ENCODE assay signal across 20 mouse cellular contexts in genomic region chr11:22874747-22875146, GRCm38 (mm10). TPM values are rescaled to one million over a fixed set of nuclear protein-coding genes. Genes with fewer than 3 reads are reported as not detected.
A peak's percentile ranks its signal among the peaks of the same experiment; 100 is the strongest.
DNase-seq lines count a peak whose midpoint lies in the region; ATAC-seq and TF ChIP-seq lines count a peak whose summit lies in the region.
"Had no signal": no experiment of that assay in that cellular context is flagged by ENCODE, and none has a peak within 500 bp of the region (broad histone marks: within the 10 kb centered on the region; RNA-seq: fewer than 3 reads in every experiment).

No protein-coding gene starts in this region.

- WGBS in hindbrain, embryonic 13.5 days = 52% methylated on average over 6 of the region's 6 CpGs
- WGBS in hindbrain, embryonic 10.5 days = 72% methylated on average over 6 of the region's 6 CpGs
- 52% methylated on average over 6 of the region's 6 CpGs for WGBS in hindbrain, embryonic 16.5 days
- 92% methylated on average over 6 of the region's 6 CpGs for WGBS in cerebellum, adult 2 months

- peak overlapping the region; percentile 79 for H3K27ac ChIP-seq in hindbrain, embryonic 13.5 days
- H3K27ac ChIP-seq in hindbrain, embryonic 10.5 days = no peak overlapping the region
- 0 out of 2 replicates have a peak overlapping the region, but pooled peaks have one; percentile 27 for H3K27ac ChIP-seq in testis, adult 2 months (ENCODE audit: control insufficient read depth, insufficient read depth, low read depth, low read length)
- no peak overlapping the region; the same call in 1 of the 2 replicates for H3K27ac ChIP-seq in hindbrain, embryonic 16.5 days (ENCODE audit: low read depth, low read length)
- no peak overlapping the region for H3K27ac ChIP-seq in cerebellum, adult 2 months (ENCODE audit: insufficient read depth, low read length)
- H3K27ac ChIP-seq: heart, embryonic 10.5 days; intestine, embryonic 15.5 days; kidney, embryonic 15.5 days had no signal

- no peak for TF ChIP-seq POLR2A in testis, adult 2 months (IDR thresholded peaks at IDR 0.05; ENCODE audit: control insufficient read depth, low read depth, low read length)
- no peak for TF ChIP-seq POLR2A in cerebellum, adult 2 months (IDR thresholded peaks at IDR 0.05; ENCODE audit: borderline replicate concordance, insufficient read depth, low read length)

- H3K4me3 ChIP-seq in hindbrain, embryonic 13.5 days = no peak overlapping the region
- no peak overlapping the region for H3K4me3 ChIP-seq in hindbrain, embryonic 10.5 days
- no peak overlapping the region for H3K4me3 ChIP-seq in testis, adult 2 months (ENCODE audit: control insufficient read depth, low read depth, low read length)
- H3K4me3 ChIP-seq in hindbrain, embryonic 16.5 days (ENCODE audit: low read length) = no peak overlapping the region
- no peak overlapping the region for H3K4me3 ChIP-seq in cerebellum, adult 2 months (replicated peaks; ENCODE audit: insufficient read depth, low read depth, low read length)
- H3K4me3 ChIP-seq: heart, embryonic 10.5 days; intestine, embryonic 15.5 days; kidney, embryonic 15.5 days had no signal

- H3K36me3 ChIP-seq in hindbrain, embryonic 13.5 days = no peaks in the 10 kb centered on the region
- no peaks in the 10 kb centered on the region for H3K36me3 ChIP-seq in hindbrain, embryonic 10.5 days
- H3K36me3 ChIP-seq in testis, adult 2 months (ENCODE audit: control insufficient read depth, insufficient read depth, low read length) = no peaks in the 10 kb centered on the region
- no peaks in the 10 kb centered on the region for H3K36me3 ChIP-seq in hindbrain, embryonic 16.5 days (ENCODE audit: control insufficient read depth, insufficient read depth, low read length)
- H3K36me3 ChIP-seq: heart, embryonic 10.5 days; intestine, embryonic 15.5 days; kidney, embryonic 15.5 days had no signal

- no peaks in the 10 kb centered on the region for H3K9me3 ChIP-seq in hindbrain, embryonic 13.5 days
- no peaks in the 10 kb centered on the region for H3K9me3 ChIP-seq in hindbrain, embryonic 10.5 days
- H3K9me3 ChIP-seq in hindbrain, embryonic 16.5 days (ENCODE audit: control insufficient read depth, low read length) = no peaks in the 10 kb centered on the region
- H3K9me3 ChIP-seq: heart, embryonic 10.5 days; intestine, embryonic 15.5 days; kidney, embryonic 15.5 days had no signal

- no peaks in the 10 kb centered on the region for H3K27me3 ChIP-seq in hindbrain, embryonic 13.5 days
- H3K27me3 ChIP-seq in hindbrain, embryonic 10.5 days (ENCODE audit: insufficient read depth, poor library complexity, severe bottlenecking) = no peaks in the 10 kb centered on the region
- H3K27me3 ChIP-seq in testis, adult 2 months (ENCODE audit: control insufficient read depth, insufficient read depth, low read length) = no peaks in the 10 kb centered on the region
- no peaks in the 10 kb centered on the region for H3K27me3 ChIP-seq in hindbrain, embryonic 16.5 days (replicated peaks; ENCODE audit: control insufficient read depth, insufficient read depth, low read length)
- peaks cover 1% of the 10 kb centered on the region; the same call in 1 of the 2 replicates for H3K27me3 ChIP-seq in cerebellum, adult 2 months (ENCODE audit: control insufficient read depth, insufficient read depth, low read length)
- H3K27me3 ChIP-seq: intestine, embryonic 15.5 days; kidney, embryonic 15.5 days had no signal

- no peak for TF ChIP-seq CTCF in testis, adult 2 months (IDR thresholded peaks at IDR 0.05; ENCODE audit: control insufficient read depth, insufficient read depth, insufficient replicate concordance, low read depth, low read length)
- TF ChIP-seq CTCF in cerebellum, adult 2 months (IDR thresholded peaks at IDR 0.05; ENCODE audit: borderline replicate concordance, insufficient read depth, low read depth, low read length) = no peak

- peak overlapping the region; percentile 46 for H3K9ac ChIP-seq in hindbrain, embryonic 13.5 days
- H3K9ac ChIP-seq in hindbrain, embryonic 16.5 days (ENCODE audit: low read depth, low read length) = no peak overlapping the region
- H3K9ac ChIP-seq: intestine, embryonic 15.5 days; kidney, embryonic 15.5 days had no signal

- DNase-seq in hindbrain, embryonic 10.5 days (ENCODE audit: low spot score) = no peak
- DNase-seq in testis, postnatal 14 days (ENCODE audit: low spot score) = no peak
- DNase-seq in urinary bladder, postnatal 36 days (ENCODE audit: low spot score in 2 of 2) = no peak
- no peak for DNase-seq in cerebellum, adult 2 months
- DNase-seq: adrenal gland, adult 2 months; cerebellum, adult 9-11 months; embryo, embryonic 11 days; gastrocnemius, postnatal 14 days; heart, postnatal 14 days; liver; lung, adult 2 months; lung, postnatal 4 days; right cerebral cortex, postnatal 25 days had no signal

- no peak overlapping the region for H3K4me2 ChIP-seq in hindbrain, embryonic 13.5 days
- no peak overlapping the region for H3K4me2 ChIP-seq in hindbrain, embryonic 16.5 days (ENCODE audit: low read length)
- H3K4me2 ChIP-seq: intestine, embryonic 15.5 days; kidney, embryonic 15.5 days had no signal

- H3K4me1 ChIP-seq in hindbrain, embryonic 13.5 days (replicated peaks) = peaks cover 25% of the 10 kb centered on the region
- H3K4me1 ChIP-seq in hindbrain, embryonic 10.5 days (replicated peaks) = 0 out of 2 replicates have a peak, but pooled peaks cover 6% of the 10 kb centered on the region
- H3K4me1 ChIP-seq in testis, adult 2 months (ENCODE audit: control insufficient read depth, insufficient read depth, low read length) = peaks cover 4% of the 10 kb centered on the region
- peaks cover 10% of the 10 kb centered on the region for H3K4me1 ChIP-seq in hindbrain, embryonic 16.5 days (ENCODE audit: control insufficient read depth, insufficient read depth, low read depth, low read length)
- H3K4me1 ChIP-seq in cerebellum, adult 2 months (ENCODE audit: control insufficient read depth, insufficient read depth, low read length) = peaks cover 8% of the 10 kb centered on the region
- H3K4me1 ChIP-seq: heart, embryonic 10.5 days had no signal

- peak; percentile 27; the same call in 1 of the 2 replicates for ATAC-seq in hindbrain, embryonic 13.5 days (ENCODE audit: low FRiP score)
- ATAC-seq in hindbrain, embryonic 16.5 days = 0 out of 2 replicates have a peak, but pooled peaks have one; percentile 21
- ATAC-seq: CD4-positive, CD25-positive, alpha-beta regulatory T cell, adult 4 months; intestine, embryonic 15.5 days had no signal

RNA-seq across cellular contexts. Expression of gene B3gnt2, which starts 14.0 kb away (rescaled TPM):
- 1.1 and 1.5 TPM in 2 replicates for polyA plus RNA-seq in hindbrain, embryonic 13.5 days (2015; fragmentation: Nextera tagmentation; extraction: Ambion mirVana)
- 1.2 and 2.1 TPM in 2 replicates for polyA plus RNA-seq in hindbrain, embryonic 10.5 days (2016; fragmentation: Nextera tagmentation; extraction: Ambion mirVana)
- 1.2 and 1.6 TPM in 2 replicates for polyA plus RNA-seq in testis, adult 2 months (2012; rRNA removed)
- 2.1 and 2.7 TPM in 2 replicates for polyA plus RNA-seq in hindbrain, embryonic 16.5 days (2015; fragmentation: Nextera tagmentation; extraction: Ambion mirVana)
- polyA plus RNA-seq in cerebellum, adult 2 months (2012; rRNA removed) = 7.1 and 8.7 TPM in 2 replicates

Comparison
In these comparisons a context has a peak if more than half of its experiments do, and no peak if none do; other contexts are left out.
1. H3K27ac ChIP-seq: peak in hindbrain, embryonic 13.5 days (single experiment) and testis, adult 2 months (single experiment); none in hindbrain, embryonic 10.5 days (single experiment), hindbrain, embryonic 16.5 days (single experiment) and cerebellum, adult 2 months (single experiment).